Mouse (Mus musculus): ENCODE measurements around the gene Ptprh.

GRCm38 (mm10) chr7:4508739-4509116 lies 95.1 kb downstream of the Ptprh start:
- TF ChIP-seq EP300 (IDR thresholded peaks at IDR 0.05; ENCODE audit: low read length) (no peak), MAFK (IDR thresholded peaks at IDR 0.05; ENCODE audit: insufficient replicate concordance, low read length) (no peak), ZNF384 (IDR thresholded peaks at IDR 0.05; ENCODE audit: low read depth, low read length) (no peak), ZMIZ1 (IDR thresholded peaks at IDR 0.05; ENCODE audit: low read depth, low read length) (no peak), NRF1 (IDR thresholded peaks at IDR 0.05; ENCODE audit: low read depth, low read length) (no peak), CTCF (conservative IDR thresholded peaks at IDR 0.05 in 1 of 2, IDR thresholded peaks at IDR 0.05 in 1 of 2; ENCODE audit: low read depth in 2 of 2, low read length in 2 of 2) (no peak), POLR2A (IDR thresholded peaks at IDR 0.05; ENCODE audit: low read depth, low read length) (no peak), MYC (IDR thresholded peaks at IDR 0.05; ENCODE audit: low read depth, low read length) (no peak)
